Mouse (Mus musculus) thymus, adult 2 months (tissue): ENCODE data around the gene Mtor.

ENCODE experiments used
- CTCF ChIP-seq: fragments of 200-500 bp; IDR thresholded peaks from 2 replicates; pipeline ENCODE4 v1.5.1; 2012; ENCODE audit warnings: mild to moderate bottlenecking, control low read depth, low read length, moderate library complexity, borderline replicate concordance; ENCODE audit not compliant: control insufficient read depth, poor library complexity, insufficient read depth; ENCODE audit errors: extremely low read depth
- POLR2A ChIP-seq: fragments of 200-500 bp; IDR thresholded peaks from 2 replicates; pipeline ENCODE4 v1.6.1; 2012; ENCODE audit warnings: mild to moderate bottlenecking, low read length, control low read depth, moderate library complexity; ENCODE audit not compliant: control insufficient read depth, poor library complexity, insufficient read depth; ENCODE audit errors: extremely low read depth

GRCm38 (mm10) chr4:148495160-148495559, 46.7 kb downstream of the Mtor start:
- no peak for TF ChIP-seq POLR2A
- TF ChIP-seq CTCF = no peak
